Mouse (Mus musculus) intestine, embryonic 15.5 days (tissue): ENCODE data around the gene Nfia. TPM values are rescaled to one million over a fixed set of nuclear protein-coding genes. Genes with fewer than 3 reads are reported as not detected.

Source experiments
- polyA plus RNA-seq: library from polyadenylated mRNA; unstranded; fragments of >200 nt; fragmentation: Nextera tagmentation; extraction: Ambion mirVana; gene quantifications from 2 replicates; pipeline ENCODE4 v1.2.1, GENCODE M21; 2015

The Nfia gene
- polyA plus RNA-seq, 1 experiment from 2014 or later = 37.3 TPM

Other genes with a start within 250 kb of the Nfia start
- gene E130114P18Rik, start 5.3 kb downstream of the Nfia start, polyA plus RNA-seq = 2.5 and 3.9 TPM in 2 replicates